26 mouse cellular contexts compared by ENCODE assay signal in the genomic region with DNA sequence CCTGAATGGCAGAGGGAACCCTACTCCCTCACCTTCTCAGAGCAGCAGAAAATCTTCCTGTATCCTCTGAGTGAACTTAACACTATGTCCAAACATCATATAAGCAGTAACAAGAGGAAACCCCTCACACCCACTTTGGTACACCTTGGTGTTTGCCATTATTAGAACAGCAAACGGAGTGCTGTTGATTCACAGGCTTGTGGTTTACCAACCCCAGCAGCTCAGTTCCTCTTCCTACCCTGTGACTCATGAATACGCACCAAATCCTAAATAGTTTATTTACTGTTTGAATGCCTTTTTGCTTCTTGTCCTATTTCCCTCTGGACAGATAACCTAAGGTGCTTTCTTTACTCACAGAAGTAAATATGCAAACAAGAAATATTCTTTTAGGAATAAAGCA.
DNase-seq lines count a peak whose midpoint lies in the region; ATAC-seq and TF ChIP-seq lines count a peak whose summit lies in the region.
"Had no signal": no experiment of that assay in that cellular context is flagged by ENCODE, and none has a peak within 500 bp of the region (broad histone marks: within the 10 kb centered on the region; RNA-seq: fewer than 3 reads in every experiment).

No protein-coding gene starts in this region.

- no peaks in the 10 kb centered on the region for H3K9me3 ChIP-seq in liver, embryonic 11.5 days (ENCODE audit: control insufficient read depth, low read length)
- H3K9me3 ChIP-seq: embryonic facial prominence, embryonic 10.5 days; embryonic facial prominence, embryonic 13.5 days; forebrain, embryonic 12.5 days; forebrain, embryonic 15.5 days; heart, embryonic 10.5 days; heart, embryonic 13.5 days; hindbrain, embryonic 15.5 days had no signal

- no peak overlapping the region for H3K27ac ChIP-seq in liver, embryonic 11.5 days (ENCODE audit: low read depth, low read length)
- H3K27ac ChIP-seq: embryonic facial prominence, embryonic 10.5 days; embryonic facial prominence, embryonic 13.5 days; forebrain, embryonic 12.5 days; forebrain, embryonic 15.5 days; heart, adult 2 months; heart, embryonic 10.5 days; heart, embryonic 13.5 days; hindbrain, embryonic 15.5 days had no signal

- H3K9ac ChIP-seq in liver, embryonic 11.5 days (ENCODE audit: low read depth, low read length) = no peak overlapping the region
- H3K9ac ChIP-seq: embryonic facial prominence, embryonic 13.5 days; forebrain, embryonic 12.5 days; forebrain, embryonic 15.5 days; heart, embryonic 13.5 days; hindbrain, embryonic 15.5 days had no signal

- H3K4me3 ChIP-seq in lung, adult 2 months (replicated peaks; ENCODE audit: extremely low read depth, low read depth, low read length) = no peak overlapping the region
- no peak overlapping the region for H3K4me3 ChIP-seq in liver, embryonic 11.5 days (ENCODE audit: low read depth, low read length)
- H3K4me3 ChIP-seq: embryonic facial prominence, embryonic 10.5 days; embryonic facial prominence, embryonic 13.5 days; erythroblast, embryonic 14.5 days; forebrain, embryonic 12.5 days; forebrain, embryonic 15.5 days; heart, adult 2 months; heart, embryonic 10.5 days; heart, embryonic 13.5 days; hindbrain, embryonic 15.5 days had no signal

- no peak for TF ChIP-seq CTCF in lung, adult 2 months (IDR thresholded peaks at IDR 0.05; ENCODE audit: insufficient read depth, low read length)

- peak; percentile 7 for DNase-seq in lung, postnatal 36 days
- DNase-seq in lung, adult 2 months = no peak
- DNase-seq in NIH3T3 (ENCODE audit: low read depth) = peak; percentile 9
- DNase-seq in liver, embryonic 11.5 days (ENCODE audit: low spot score) = no peak
- DNase-seq in layer of hippocampus, adult 8-10 months (ENCODE audit: low spot score in 2 of 2) = no peak
- DNase-seq in neural tube, embryonic 10.5 days (ENCODE audit: extremely low spot score, low spot score) = no peak
- DNase-seq: adrenal gland, adult 8-10 months; adrenal gland, postnatal 25 days; cerebellum, adult 18-20 months; cerebellum, adult 9-10 months; cerebellum, postnatal 14 days; gastrocnemius, postnatal 25 days; heart, adult 2 months; heart, postnatal 36 days had no signal

- TF ChIP-seq POLR2A in lung, adult 2 months (IDR thresholded peaks at IDR 0.05; ENCODE audit: borderline replicate concordance, extremely low read depth, low read depth, low read length) = no peak

- no peaks in the 10 kb centered on the region for H3K27me3 ChIP-seq in liver, embryonic 11.5 days (replicated peaks; ENCODE audit: control insufficient read depth, insufficient read depth, low read length)
- H3K27me3 ChIP-seq: forebrain, embryonic 15.5 days; heart, embryonic 13.5 days; hindbrain, embryonic 15.5 days had no signal

- H3K4me1 ChIP-seq in lung, adult 2 months (ENCODE audit: control insufficient read depth, insufficient read depth, low read length) = no peaks in the 10 kb centered on the region
- H3K4me1 ChIP-seq in liver, embryonic 11.5 days (replicated peaks; ENCODE audit: control insufficient read depth, insufficient read depth, low read length) = no peaks in the 10 kb centered on the region
- H3K4me1 ChIP-seq: embryonic facial prominence, embryonic 10.5 days; embryonic facial prominence, embryonic 13.5 days; forebrain, embryonic 12.5 days; forebrain, embryonic 15.5 days; heart, embryonic 10.5 days; heart, embryonic 13.5 days; hindbrain, embryonic 15.5 days had no signal

- no peaks in the 10 kb centered on the region for H3K36me3 ChIP-seq in liver, embryonic 11.5 days (ENCODE audit: control insufficient read depth, insufficient read depth, low read length)
- H3K36me3 ChIP-seq: embryonic facial prominence, embryonic 10.5 days; embryonic facial prominence, embryonic 13.5 days; forebrain, embryonic 12.5 days; forebrain, embryonic 15.5 days; G1E; heart, embryonic 10.5 days; heart, embryonic 13.5 days; hindbrain, embryonic 15.5 days had no signal

- 59% methylated on average over 2 of the region's 2 CpGs for WGBS in lung, adult 2 months
- 46% methylated on average over 2 of the region's 2 CpGs for WGBS in liver, embryonic 11.5 days

- ATAC-seq in granulocyte monocyte progenitor cell, adult 5-6 weeks (replicated peaks; ENCODE audit: poor library complexity, severe bottlenecking) = peak; percentile 93
- ATAC-seq in megakaryocyte progenitor cell, adult 5-6 weeks (replicated peaks; ENCODE audit: poor library complexity) = peak; percentile 96
- no peak for ATAC-seq in liver, embryonic 11.5 days (replicated peaks; ENCODE audit: low FRiP score)
- ATAC-seq: forebrain, embryonic 15.5 days; intestine, postnatal 0 days had no signal

- H3K4me2 ChIP-seq in liver, embryonic 11.5 days = no peak overlapping the region
- H3K4me2 ChIP-seq: embryonic facial prominence, embryonic 13.5 days; forebrain, embryonic 12.5 days; forebrain, embryonic 15.5 days; heart, embryonic 13.5 days; hindbrain, embryonic 15.5 days had no signal

Comparison
In these comparisons a context has a peak if more than half of its experiments do, and no peak if none do; other contexts are left out.
1. DNase-seq: peak in lung, postnatal 36 days (single experiment) and NIH3T3 (single experiment); none in lung, adult 2 months (single experiment), liver, embryonic 11.5 days (single experiment), layer of hippocampus, adult 8-10 months (0 of 2) and neural tube, embryonic 10.5 days (single experiment).